Mouse (Mus musculus): Measurements from ENCODE around the gene Scaf4. TPM values are rescaled to one million over a fixed set of nuclear protein-coding genes. Genes with fewer than 3 reads are reported as not detected.
A peak's percentile ranks its signal among the peaks of the same experiment; 100 is the strongest.

Gene Scaf4
- polyA plus RNA-seq, 2 experiments: 9.0 to 21.8 TPM

- ATAC-seq (ENCODE audit: insufficient read depth) (no peak), DNase-seq (ENCODE audit: low read depth in 3 of 3, low spot score in 3 of 3) (no peak)
- no peak overlapping the region for H3K27ac ChIP-seq
- 0 out of 4 replicates have a peak, but pooled peaks cover 0 to 2% of the 10 kb centered on the region in 2 experiments for H3K4me1 ChIP-seq (replicated peaks; ENCODE audit: control insufficient read depth in 2 of 2, insufficient read depth in 2 of 2, low read length in 1 of 2)
- no peaks in the 10 kb centered on the region for H3K9me3 ChIP-seq (ENCODE audit: control insufficient read depth, low read length)
- peak; percentile 27; the same call in 1 of the 2 replicates for TF ChIP-seq CTCF (IDR thresholded peaks at IDR 0.05; ENCODE audit: low read depth)
- no peak for TF ChIP-seq EP300 (IDR thresholded peaks at IDR 0.05; ENCODE audit: low read depth)
- H3K4me3 ChIP-seq (ENCODE audit: insufficient read depth in 1 of 2, low read depth in 2 of 2, low read length in 2 of 2): no peak overlapping the region
- H3K4me2 ChIP-seq (ENCODE audit: low read depth): no peak overlapping the region
- no peak overlapping the region for H3K9ac ChIP-seq (replicated peaks)
- no peaks in the 10 kb centered on the region for H3K36me3 ChIP-seq (replicated peaks; ENCODE audit: control insufficient read depth, insufficient read depth, low read depth)
- WGBS (ENCODE audit: insufficient replicate concordance): 64% methylated on average over 13 of the region's 13 CpGs
- no peaks in the 10 kb centered on the region for H3K27me3 ChIP-seq (ENCODE audit: control insufficient read depth, insufficient read depth, low read length)
Measured at GRCm38 (mm10) chr16:90312449-90313082, 28.3 kb upstream of the Scaf4 start.

- H3K9ac ChIP-seq (replicated peaks): no peak overlapping the region
- H3K4me1 ChIP-seq (replicated peaks; ENCODE audit: control insufficient read depth in 2 of 2, insufficient read depth in 2 of 2, low read length in 1 of 2): no peaks in the 10 kb centered on the region
- no peaks in the 10 kb centered on the region for H3K27me3 ChIP-seq (ENCODE audit: control insufficient read depth, insufficient read depth, low read length)
- no peak overlapping the region for H3K27ac ChIP-seq
- TF ChIP-seq CTCF (IDR thresholded peaks at IDR 0.05; ENCODE audit: low read depth): no peak
- TF ChIP-seq EP300 (IDR thresholded peaks at IDR 0.05; ENCODE audit: low read depth): no peak
- H3K36me3 ChIP-seq (replicated peaks; ENCODE audit: control insufficient read depth, insufficient read depth, low read depth): no peaks in the 10 kb centered on the region
- DNase-seq (ENCODE audit: low read depth in 3 of 3, low spot score in 3 of 3): no peak
- H3K4me3 ChIP-seq (ENCODE audit: insufficient read depth in 1 of 2, low read depth in 2 of 2, low read length in 2 of 2): no peak overlapping the region
- no peak for ATAC-seq (ENCODE audit: insufficient read depth)
- WGBS (ENCODE audit: insufficient replicate concordance): 39% methylated on average over 11 of the region's 11 CpGs
- H3K4me2 ChIP-seq (ENCODE audit: low read depth): no peak overlapping the region
- H3K9me3 ChIP-seq (ENCODE audit: control insufficient read depth, low read length): no peaks in the 10 kb centered on the region
Measured at GRCm38 (mm10) chr16:90310488-90311135, 26.3 kb upstream of the Scaf4 start.

GRCm38 (mm10) chr16:90309784-90310183, 25.5 kb upstream of the Scaf4 start:
- Histone ChIP-seq H3K27ac (no peak overlapping the region), H3K4me2 (ENCODE audit: low read depth) (no peak overlapping the region), H3K9ac (replicated peaks) (no peak overlapping the region), H3K4me3 (ENCODE audit: insufficient read depth in 1 of 2, low read depth in 2 of 2, low read length in 2 of 2) (no peak overlapping the region), H3K27me3 (ENCODE audit: control insufficient read depth, insufficient read depth, low read length) (no peaks in the 10 kb centered on the region), H3K9me3 (ENCODE audit: control insufficient read depth, low read length) (no peaks in the 10 kb centered on the region), H3K4me1 (replicated peaks; ENCODE audit: control insufficient read depth in 2 of 2, insufficient read depth in 2 of 2, low read length in 1 of 2) (no peaks in the 10 kb centered on the region), H3K36me3 (replicated peaks; ENCODE audit: control insufficient read depth, insufficient read depth, low read depth) (no peaks in the 10 kb centered on the region)
- TF ChIP-seq CTCF (IDR thresholded peaks at IDR 0.05; ENCODE audit: low read depth): no peak
- no peak for TF ChIP-seq EP300 (IDR thresholded peaks at IDR 0.05; ENCODE audit: low read depth)
- 51% methylated on average over 3 of the region's 3 CpGs for WGBS (ENCODE audit: insufficient replicate concordance)
- DNase-seq (ENCODE audit: low read depth in 3 of 3, low spot score in 3 of 3): no peak
- no peak for ATAC-seq (ENCODE audit: insufficient read depth)

- DNase-seq (ENCODE audit: low read depth in 3 of 3, low spot score in 3 of 3): no peak
- no peaks in the 10 kb centered on the region for H3K36me3 ChIP-seq (replicated peaks; ENCODE audit: control insufficient read depth, insufficient read depth, low read depth)
- no peak overlapping the region for H3K4me2 ChIP-seq (ENCODE audit: low read depth)
- WGBS (ENCODE audit: insufficient replicate concordance): 67% methylated on average over 2 of the region's 2 CpGs
- H3K4me1 ChIP-seq (replicated peaks; ENCODE audit: control insufficient read depth in 2 of 2, insufficient read depth in 2 of 2, low read length in 1 of 2): no peaks in the 10 kb centered on the region
- no peak for ATAC-seq (ENCODE audit: insufficient read depth)
- no peak overlapping the region for H3K4me3 ChIP-seq (ENCODE audit: insufficient read depth in 1 of 2, low read depth in 2 of 2, low read length in 2 of 2)
- H3K9me3 ChIP-seq (ENCODE audit: control insufficient read depth, low read length): no peaks in the 10 kb centered on the region
- no peak overlapping the region for H3K9ac ChIP-seq (replicated peaks)
- no peak overlapping the region for H3K27ac ChIP-seq
- TF ChIP-seq CTCF (IDR thresholded peaks at IDR 0.05; ENCODE audit: low read depth) (no peak), EP300 (IDR thresholded peaks at IDR 0.05; ENCODE audit: low read depth) (no peak)
- H3K27me3 ChIP-seq (ENCODE audit: control insufficient read depth, insufficient read depth, low read length): peaks cover under 1% of the 10 kb centered on the region; the same call in 1 of the 2 replicates
Measured at GRCm38 (mm10) chr16:90303988-90304299, 19.6 kb upstream of the Scaf4 start.

- ATAC-seq (ENCODE audit: insufficient read depth) (no peak), DNase-seq (ENCODE audit: low read depth in 3 of 3, low spot score in 3 of 3) (no peak)
- TF ChIP-seq EP300 (IDR thresholded peaks at IDR 0.05; ENCODE audit: low read depth) (no peak), CTCF (IDR thresholded peaks at IDR 0.05; ENCODE audit: low read depth) (no peak)
- H3K9ac ChIP-seq (replicated peaks): no peak overlapping the region
- no peak overlapping the region for H3K27ac ChIP-seq
- no peaks in the 10 kb centered on the region for H3K4me1 ChIP-seq (replicated peaks; ENCODE audit: control insufficient read depth in 2 of 2, insufficient read depth in 2 of 2, low read length in 1 of 2)
- no peak overlapping the region for H3K4me3 ChIP-seq (ENCODE audit: insufficient read depth in 1 of 2, low read depth in 2 of 2, low read length in 2 of 2)
- H3K27me3 ChIP-seq (ENCODE audit: control insufficient read depth, insufficient read depth, low read length): peaks cover 5% of the 10 kb centered on the region
- H3K36me3 ChIP-seq (replicated peaks; ENCODE audit: control insufficient read depth, insufficient read depth, low read depth): no peaks in the 10 kb centered on the region
- no peak overlapping the region for H3K4me2 ChIP-seq (ENCODE audit: low read depth)
- 71% methylated on average over 9 of the region's 9 CpGs for WGBS (ENCODE audit: insufficient replicate concordance)
- H3K9me3 ChIP-seq (ENCODE audit: control insufficient read depth, low read length): no peaks in the 10 kb centered on the region
Measured at GRCm38 (mm10) chr16:90303286-90303987, 19.1 kb upstream of the Scaf4 start.
